Mouse (Mus musculus) small intestine, adult 2 months (tissue): ENCODE results near the gene Rab44. TPM values are rescaled to one million over a fixed set of nuclear protein-coding genes. Genes with fewer than 3 reads are reported as not detected.

Experiments
- H3K27ac ChIP-seq: fragments of 200-500 bp; 2 replicates; pipeline ENCODE4 v1.5.1; 2012; ENCODE audit warnings: low read depth, low read length, control low read depth, inconsistent platforms; ENCODE audit not compliant: insufficient read depth
- H3K27me3 ChIP-seq: fragments of 200-500 bp; 2 replicates; pipeline ENCODE4 v1.6.1; 2012; ENCODE audit warnings: mild to moderate bottlenecking, moderate library complexity, low read length, inconsistent platforms; ENCODE audit not compliant: control insufficient read depth, insufficient read depth
- H3K36me3 ChIP-seq: fragments of 200-500 bp; 2 replicates; pipeline ENCODE4 v1.6.1; 2012; ENCODE audit warnings: mild to moderate bottlenecking, low read length, control low read depth, inconsistent platforms; ENCODE audit not compliant: control insufficient read depth, insufficient read depth
- H3K4me1 ChIP-seq: fragments of 200-500 bp; 2 replicates; pipeline ENCODE4 v1.6.1; 2012; ENCODE audit warnings: low read length, inconsistent platforms, mixed read lengths; ENCODE audit not compliant: control insufficient read depth, insufficient read depth, insufficient read length
- H3K4me3 ChIP-seq: fragments of 200-500 bp; 2 replicates; pipeline ENCODE4 v1.5.1; 2012; ENCODE audit warnings: low read depth, mild to moderate bottlenecking, control low read depth, inconsistent platforms, low read length, moderate library complexity
- CTCF ChIP-seq: fragments of 200-500 bp; IDR thresholded peaks from 2 replicates; pipeline ENCODE4 v1.5.1; 2012; ENCODE audit warnings: low read depth, mild to moderate bottlenecking, control low read depth, inconsistent platforms, low read length, moderate library complexity, mixed read lengths; ENCODE audit not compliant: insufficient replicate concordance, insufficient read length; ENCODE audit errors: extremely low read depth
- POLR2A ChIP-seq: fragments of 200-500 bp; IDR thresholded peaks from 2 replicates; pipeline ENCODE4 v1.6.1; 2012; ENCODE audit warnings: low read depth, mild to moderate bottlenecking, control low read depth, inconsistent platforms, low read length, moderate library complexity
- WGBS: fragments of 180-500 bp; shearing (Covaris S2); methylation state at CpG from one replicate; pipeline ENCODE4 v1.1.7; 2018; 5-methylcytosine and 5-hydroxymethylcytosine counted together
- polyA plus RNA-seq: library from polyadenylated mRNA; depleted of rRNA; stranded (reverse); fragments of >200 nt; gene quantifications from 2 replicates; pipeline ENCODE4 v1.2.3, GENCODE M21; 2012; rRNA removed

Rab44 gene
- polyA plus RNA-seq, 1 experiment, result 0.37 TPM

- WGBS, result 68% methylated on average over 7 of the region's 7 CpGs
- no peak overlapping the region for H3K4me3 ChIP-seq
- TF ChIP-seq CTCF, result no peak
- no peak for TF ChIP-seq POLR2A
- H3K27me3 ChIP-seq, result 0 out of 2 replicates have a peak, but pooled peaks cover 3% of the 10 kb centered on the region
- no peaks in the 10 kb centered on the region for H3K36me3 ChIP-seq
- no peaks in the 10 kb centered on the region for H3K4me1 ChIP-seq
- H3K27ac ChIP-seq, result no peak overlapping the region
Measured at GRCm38 (mm10) chr17:29185376-29186046, 71.6 kb downstream of the Rab44 start.

GRCm38 (mm10) chr17:29186989-29187859 lies 73.3 kb downstream of the Rab44 start:
- WGBS, result 68% methylated on average over 10 of the region's 10 CpGs

GRCm38 (mm10) chr17:29188989-29189388 lies 75.0 kb downstream of the Rab44 start:
- Histone ChIP-seq H3K4me3 (no peak overlapping the region), H3K36me3 (no peaks in the 10 kb centered on the region), H3K27ac (no peak overlapping the region), H3K27me3 (0 out of 2 replicates have a peak, but pooled peaks cover 3% of the 10 kb centered on the region), H3K4me1 (no peaks in the 10 kb centered on the region)
- TF ChIP-seq CTCF (no peak), POLR2A (no peak)
- 11% methylated on average over 12 of the region's 12 CpGs for WGBS

More at GRCm38 (mm10) chr17:29186989-29187859, 73.3 kb downstream of the Rab44 start:
- no peaks in the 10 kb centered on the region for H3K4me1 ChIP-seq
- 0 out of 2 replicates have a peak, but pooled peaks cover 3% of the 10 kb centered on the region for H3K27me3 ChIP-seq
- no peak overlapping the region for H3K4me3 ChIP-seq
- no peak overlapping the region for H3K27ac ChIP-seq
- no peak for TF ChIP-seq CTCF
- no peak for TF ChIP-seq POLR2A
- no peaks in the 10 kb centered on the region for H3K36me3 ChIP-seq

- H3K27ac ChIP-seq, result no peak overlapping the region
- TF ChIP-seq CTCF (no peak), POLR2A (no peak)
- no peaks in the 10 kb centered on the region for H3K4me1 ChIP-seq
- H3K36me3 ChIP-seq, result no peaks in the 10 kb centered on the region
- H3K27me3 ChIP-seq, result no peaks in the 10 kb centered on the region
- H3K4me3 ChIP-seq, result no peak overlapping the region
- WGBS, result 64% methylated on average over 4 of the region's 4 CpGs
Measured at GRCm38 (mm10) chr17:29195579-29195978, 81.6 kb downstream of the Rab44 start.

Other genes starting within 250 kb of the Rab44 start
- gene 4930539E08Rik, start 198.8 kb upstream of the Rab44 start, polyA plus RNA-seq, result 26.9 and 94.4 TPM in 2 replicates
- gene Pxt1, start 170.3 kb upstream of the Rab44 start, polyA plus RNA-seq, result 0.22 TPM in 1 of 2 replicates, not detected in the other
- 12.7 and 36.3 TPM in 2 replicates for gene Kctd20, start 162.2 kb upstream of the Rab44 start, polyA plus RNA-seq
- gene Stk38, start 106.2 kb upstream of the Rab44 start, polyA plus RNA-seq, result 35.5 and 105 TPM in 2 replicates
- gene Srsf3, start 81.5 kb upstream of the Rab44 start, polyA plus RNA-seq, result 35.9 and 69.4 TPM in 2 replicates
- gene Cdkn1a, start 23.2 kb upstream of the Rab44 start, polyA plus RNA-seq, result 85.1 and 293 TPM in 2 replicates
- gene Cpne5, start 124.0 kb downstream of the Rab44 start, polyA plus RNA-seq, result 0.71 and 2.3 TPM in 2 replicates
- gene Ppil1, start 150.0 kb downstream of the Rab44 start, polyA plus RNA-seq, result 16.3 and 26.0 TPM in 2 replicates
- gene BC004004, start 154.6 kb downstream of the Rab44 start, polyA plus RNA-seq, result 22.9 and 48.7 TPM in 2 replicates
- 1.6 and 4.7 TPM in 2 replicates for gene Pi16, start 203.5 kb downstream of the Rab44 start, polyA plus RNA-seq
- 153 and 260 TPM in 2 replicates for gene Mtch1, start 233.8 kb downstream of the Rab44 start, polyA plus RNA-seq
- gene Fgd2, start 246.8 kb downstream of the Rab44 start, polyA plus RNA-seq, result 14.0 and 16.3 TPM in 2 replicates